Mouse (Mus musculus) testis, adult 10 weeks (tissue): ENCODE data around the gene Pdzd7. TPM values are rescaled to one million over a fixed set of nuclear protein-coding genes. Genes with fewer than 3 reads are reported as not detected.

Source experiments
- polyA plus RNA-seq: library from polyadenylated mRNA; stranded (reverse); fragments of 350-450 nt; fragmentation: Illumina TruSeq; extraction: RNeasy Lipid Tissue Mini Kit (QIAGEN cat#74804); gene quantifications from one replicate; pipeline ENCODE4 v1.2.3, GENCODE M21; 2014; ENCODE audit warnings: low read depth, low replicate concordance

The Pdzd7 gene
- polyA plus RNA-seq: 0.18 TPM

GRCm38 (mm10) chr19:45045651-45046050, at the start of gene Pdzd7:
Gene Pdzd7, minus strand, starts transcription at chr19:45045717.

GRCm38 (mm10) chr19:45074580-45075322, 29.2 kb upstream of the Pdzd7 start, which contains the start of gene Kazald1:
Gene Kazald1, plus strand, starts transcription at chr19:45075241.

GRCm38 (mm10) chr19:45047417-45047934, 2.0 kb upstream of the Pdzd7 start, which contains the start of gene Sfxn3:
Gene Sfxn3, plus strand, starts transcription at chr19:45047503.

GRCm38 (mm10) chr19:45014335-45014971, 31.1 kb downstream of the Pdzd7 start, which contains the start of gene Lzts2:
Gene Lzts2, plus strand, starts transcription at chr19:45014414.

GRCm38 (mm10) chr19:45005957-45006712, 39.4 kb downstream of the Pdzd7 start, which contains the start of gene Mrpl43:
Gene Mrpl43, minus strand, starts transcription at chr19:45006442.

GRCm38 (mm10) chr19:45005444-45005843, 40.1 kb downstream of the Pdzd7 start, which contains the start of gene Twnk:
Gene Twnk, plus strand, starts transcription at chr19:45005663.

GRCm38 (mm10) chr19:44988831-44989566, 56.5 kb downstream of the Pdzd7 start, which contains the start of gene Sema4g:
Gene Sema4g, plus strand, starts transcription at chr19:44989101.

Other genes with a start within 250 kb of the Pdzd7 start
- 49.9 TPM for gene Slf2, start 114.6 kb downstream of the Pdzd7 start, polyA plus RNA-seq
- 1.0 TPM for gene Sema4g, start 56.6 kb downstream of the Pdzd7 start, polyA plus RNA-seq
- gene Twnk, start 40.1 kb downstream of the Pdzd7 start, polyA plus RNA-seq: 2.4 TPM
- gene Mrpl43, start 39.3 kb downstream of the Pdzd7 start, polyA plus RNA-seq: 9.3 TPM
- 2.3 TPM for gene Lzts2, start 31.3 kb downstream of the Pdzd7 start, polyA plus RNA-seq
- gene Sfxn3, start 1.8 kb upstream of the Pdzd7 start, polyA plus RNA-seq: 6.5 TPM
- 0.25 TPM for gene Kazald1, start 29.5 kb upstream of the Pdzd7 start, polyA plus RNA-seq
- not detected for gene Tlx1, start 105.0 kb upstream of the Pdzd7 start, polyA plus RNA-seq
- not detected for gene Lbx1, start 190.1 kb upstream of the Pdzd7 start, polyA plus RNA-seq